Mouse (Mus musculus): ENCODE measurements at regions not wholly inside any gene's neighbourhood (a gene's known extent, or its start where the extent isn't known, plus 50 kb on each side); places are given as distances from the start of the nearest gene placed in this dataset.
A peak's percentile ranks its signal among the peaks of the same experiment; 100 is the strongest.

- DNase-seq, result no peak
Observed at GRCm38 (mm10) chr3:121902246-121902645, 50.1 kb upstream of the Arhgap29 start.

GRCm38 (mm10) chr3:121900429-121900844 is 51.9 kb upstream of the Arhgap29 start:
- no peak for DNase-seq

- no peak for DNase-seq
Observed at GRCm38 (mm10) chr3:121897821-121898574, 54.3 kb upstream of the Arhgap29 start.

- DNase-seq, result no peak
Observed at GRCm38 (mm10) chr3:121893606-121894005, 58.7 kb upstream of the Arhgap29 start.

GRCm38 (mm10) chr3:121892675-121893074 is 59.7 kb upstream of the Arhgap29 start:
- DNase-seq, result no peak

- DNase-seq, result no peak
Observed at GRCm38 (mm10) chr3:121891338-121891737, 61.0 kb upstream of the Arhgap29 start.

GRCm38 (mm10) chr3:121890563-121890962 is 61.8 kb upstream of the Arhgap29 start:
- peak; percentile 38 for DNase-seq

GRCm38 (mm10) chr3:121886870-121887605 is 65.3 kb upstream of the Arhgap29 start:
- DNase-seq, result no peak

GRCm38 (mm10) chr3:121886309-121886708 is 66.0 kb upstream of the Arhgap29 start:
- no peak for DNase-seq

GRCm38 (mm10) chr3:121885265-121886178 is 66.8 kb upstream of the Arhgap29 start:
- DNase-seq, result no peak

- peak; percentile 94 for DNase-seq
Observed at GRCm38 (mm10) chr3:121884328-121885248, 67.8 kb upstream of the Arhgap29 start.

GRCm38 (mm10) chr3:121880355-121880754 is 65.3 kb upstream of the Abcd3 start:
- no peak for DNase-seq

GRCm38 (mm10) chr3:121875072-121875471 is 60.0 kb upstream of the Abcd3 start:
- no peak for DNase-seq

GRCm38 (mm10) chr3:121874576-121874975 is 59.5 kb upstream of the Abcd3 start:
- DNase-seq, result no peak

- DNase-seq, result no peak
Observed at GRCm38 (mm10) chr3:121873572-121873971, 58.5 kb upstream of the Abcd3 start.

- no peak for DNase-seq
Observed at GRCm38 (mm10) chr3:121872685-121873084, 57.6 kb upstream of the Abcd3 start.

GRCm38 (mm10) chr3:121871795-121872194 is 56.7 kb upstream of the Abcd3 start:
- no peak for DNase-seq

- DNase-seq, result no peak
Observed at GRCm38 (mm10) chr3:121870726-121871125, 55.6 kb upstream of the Abcd3 start.

GRCm38 (mm10) chr3:121869694-121870093 is 54.6 kb upstream of the Abcd3 start:
- no peak for DNase-seq

GRCm38 (mm10) chr3:121867301-121867700 is 52.2 kb upstream of the Abcd3 start:
- DNase-seq, result no peak

- DNase-seq, result no peak
Observed at GRCm38 (mm10) chr3:121864734-121865445, 49.8 kb upstream of the Abcd3 start.

Data from heart, postnatal 4 days (tissue).